Mouse (Mus musculus): Measurements from ENCODE around the gene Dgkd. TPM values are rescaled to one million over a fixed set of nuclear protein-coding genes. Genes with fewer than 3 reads are reported as not detected.
A peak's percentile ranks its signal among the peaks of the same experiment; 100 is the strongest.

The Dgkd gene
- total RNA-seq, 2 experiments from 2014 or later = 48.4 to 50.2 TPM

- no peak for DNase-seq (ENCODE audit: low spot score in 2 of 2)
Measured at GRCm38 (mm10) chr1:87847475-87848168, 5.5 kb upstream of the Dgkd start.

GRCm38 (mm10) chr1:87848237-87848996, 4.7 kb upstream of the Dgkd start:
- no peak for DNase-seq (ENCODE audit: low spot score in 2 of 2)

- DNase-seq (ENCODE audit: low spot score in 2 of 2) = no peak
Measured at GRCm38 (mm10) chr1:87849278-87849677, 3.8 kb upstream of the Dgkd start.

- no peak for DNase-seq (ENCODE audit: low spot score in 2 of 2)
Measured at GRCm38 (mm10) chr1:87851344-87851743, 1.7 kb upstream of the Dgkd start.

GRCm38 (mm10) chr1:87852081-87852790, 851 bp upstream of the Dgkd start:
- DNase-seq (ENCODE audit: low spot score in 2 of 2) = no peak

- peak in 1 of 2 experiments; percentile 37 for DNase-seq (ENCODE audit: low spot score in 2 of 2)
Measured at GRCm38 (mm10) chr1:87853601-87854361, 694 bp downstream of the Dgkd start.

GRCm38 (mm10) chr1:87854411-87854810, 1.3 kb downstream of the Dgkd start:
- DNase-seq (ENCODE audit: low spot score in 2 of 2) = no peak

GRCm38 (mm10) chr1:87854851-87855251, 1.8 kb downstream of the Dgkd start:
- DNase-seq (ENCODE audit: low spot score in 2 of 2) = no peak

- DNase-seq (ENCODE audit: low spot score in 2 of 2) = no peak
Measured at GRCm38 (mm10) chr1:87855522-87855921, 2.4 kb downstream of the Dgkd start.

GRCm38 (mm10) chr1:87856823-87857222, 3.7 kb downstream of the Dgkd start:
- no peak for DNase-seq (ENCODE audit: low spot score in 2 of 2)

- no peak for DNase-seq (ENCODE audit: low spot score in 2 of 2)
Measured at GRCm38 (mm10) chr1:87858031-87858430, 4.9 kb downstream of the Dgkd start.

GRCm38 (mm10) chr1:87858529-87858928, 5.4 kb downstream of the Dgkd start:
- no peak for DNase-seq (ENCODE audit: low spot score in 2 of 2)

- no peak for DNase-seq (ENCODE audit: low spot score in 2 of 2)
Measured at GRCm38 (mm10) chr1:87863602-87864001, 10.5 kb downstream of the Dgkd start.

- no peak for DNase-seq (ENCODE audit: low spot score in 2 of 2)
Measured at GRCm38 (mm10) chr1:87864889-87865288, 11.8 kb downstream of the Dgkd start.

GRCm38 (mm10) chr1:87866672-87867071, 13.6 kb downstream of the Dgkd start:
- no peak for DNase-seq (ENCODE audit: low spot score in 2 of 2)

GRCm38 (mm10) chr1:87871546-87871945, 18.5 kb downstream of the Dgkd start:
- DNase-seq (ENCODE audit: low spot score in 2 of 2) = no peak

- DNase-seq (ENCODE audit: low spot score in 2 of 2) = no peak
Measured at GRCm38 (mm10) chr1:87873081-87873480, 20.0 kb downstream of the Dgkd start.

- no peak for DNase-seq (ENCODE audit: low spot score in 2 of 2)
Measured at GRCm38 (mm10) chr1:87876065-87876464, 23.0 kb downstream of the Dgkd start.

- no peak for DNase-seq (ENCODE audit: low spot score in 2 of 2)
Measured at GRCm38 (mm10) chr1:87877552-87878283, 24.6 kb downstream of the Dgkd start.

GRCm38 (mm10) chr1:87879034-87879433, 25.9 kb downstream of the Dgkd start:
- DNase-seq (ENCODE audit: low spot score in 2 of 2) = no peak

Data from gastrocnemius, postnatal 4 days (tissue).